Mouse (Mus musculus): Measurements from ENCODE around the gene Chrm2. TPM values are rescaled to one million over a fixed set of nuclear protein-coding genes. Genes with fewer than 3 reads are reported as not detected.
A peak's percentile ranks its signal among the peaks of the same experiment; 100 is the strongest.

Gene Chrm2
- 14.3 and 14.7 TPM in 2 replicates for polyA plus RNA-seq (2015; fragmentation: Nextera tagmentation; extraction: Ambion mirVana)

- Histone ChIP-seq H3K9ac (peak within 1 kb of the TSS; percentile 63), H3K27me3 (peaks cover 8% of the 10 kb centered on the region; the same call in 1 of the 2 replicates), H3K4me1 (replicated peaks) (peaks cover 25% of the 10 kb centered on the region), H3K27ac (peak within 1 kb of the TSS; percentile 46), H3K4me3 (peak within 1 kb of the TSS; percentile 64), H3K4me2 (peak within 1 kb of the TSS; percentile 76), H3K9me3 (replicated peaks) (no peaks in the 10 kb centered on the region), H3K36me3 (no peaks in the 10 kb centered on the region)
- no peak for ATAC-seq (replicated peaks; ENCODE audit: insufficient number of reproducible peaks, insufficient read depth, low FRiP score, low read depth)
- 2% methylated on average over 30 of the region's 30 CpGs for WGBS
Observed at GRCm38 (mm10) chr6:36387612-36388400, at the start of gene Chrm2. Chrm2 (plus strand) TSS chr6:36388084.

GRCm38 (mm10) chr6:36373983-36374382 lies 13.9 kb upstream of the Chrm2 start:
- Histone ChIP-seq H3K27ac (no peak overlapping the region), H3K27me3 (no peaks in the 10 kb centered on the region), H3K9ac (no peak overlapping the region), H3K4me2 (no peak overlapping the region), H3K9me3 (replicated peaks) (no peaks in the 10 kb centered on the region), H3K4me1 (replicated peaks) (no peaks in the 10 kb centered on the region), H3K4me3 (no peak overlapping the region), H3K36me3 (no peaks in the 10 kb centered on the region)
- no peak for ATAC-seq (replicated peaks; ENCODE audit: insufficient number of reproducible peaks, insufficient read depth, low FRiP score, low read depth)
- WGBS = 66% methylated on average over 2 of the region's 2 CpGs

- ATAC-seq (replicated peaks; ENCODE audit: insufficient number of reproducible peaks, insufficient read depth, low FRiP score, low read depth) = no peak
- H3K4me2 ChIP-seq = no peak overlapping the region
- no peak overlapping the region for H3K27ac ChIP-seq
- H3K4me3 ChIP-seq = no peak overlapping the region
- no peaks in the 10 kb centered on the region for H3K27me3 ChIP-seq
- H3K36me3 ChIP-seq = no peaks in the 10 kb centered on the region
- H3K4me1 ChIP-seq (replicated peaks) = no peaks in the 10 kb centered on the region
- no peaks in the 10 kb centered on the region for H3K9me3 ChIP-seq (replicated peaks)
- H3K9ac ChIP-seq = no peak overlapping the region
- 49% methylated on average over 4 of the region's 4 CpGs for WGBS
Observed at GRCm38 (mm10) chr6:36377936-36378335, 9.9 kb upstream of the Chrm2 start.

- Histone ChIP-seq H3K4me1 (replicated peaks) (0 out of 2 replicates have a peak, but pooled peaks cover 2% of the 10 kb centered on the region), H3K4me2 (no peak overlapping the region), H3K9ac (no peak overlapping the region), H3K27ac (no peak overlapping the region), H3K27me3 (peaks cover 5% of the 10 kb centered on the region; the same call in 1 of the 2 replicates), H3K9me3 (replicated peaks) (no peaks in the 10 kb centered on the region), H3K36me3 (no peaks in the 10 kb centered on the region), H3K4me3 (no peak overlapping the region)
- 58% methylated on average over 3 of the region's 3 CpGs for WGBS
- ATAC-seq (replicated peaks; ENCODE audit: insufficient number of reproducible peaks, insufficient read depth, low FRiP score, low read depth) = no peak
Observed at GRCm38 (mm10) chr6:36384102-36384501, 3.8 kb upstream of the Chrm2 start.

- Histone ChIP-seq H3K4me3 (peak overlapping the region; percentile 64), H3K9me3 (replicated peaks) (no peaks in the 10 kb centered on the region), H3K4me2 (peak overlapping the region; percentile 76), H3K4me1 (replicated peaks) (peaks cover 28% of the 10 kb centered on the region), H3K27me3 (peaks cover 8% of the 10 kb centered on the region; the same call in 1 of the 2 replicates), H3K27ac (peak overlapping the region; percentile 46), H3K36me3 (no peaks in the 10 kb centered on the region), H3K9ac (peak overlapping the region; percentile 63)
- under 1% methylated on average over 36 of the region's 36 CpGs for WGBS
- ATAC-seq (replicated peaks; ENCODE audit: insufficient number of reproducible peaks, insufficient read depth, low FRiP score, low read depth) = peak; percentile 41
Observed at GRCm38 (mm10) chr6:36388401-36389259, 746 bp downstream of the Chrm2 start.

GRCm38 (mm10) chr6:36389260-36389965 lies 1.5 kb downstream of the Chrm2 start:
- peak overlapping the region; percentile 46 for H3K27ac ChIP-seq
- WGBS = 30% methylated on average over 20 of the region's 20 CpGs

GRCm38 (mm10) chr6:36393705-36394104 lies 5.8 kb downstream of the Chrm2 start:
- no peak overlapping the region for H3K4me2 ChIP-seq
- ATAC-seq (replicated peaks; ENCODE audit: insufficient number of reproducible peaks, insufficient read depth, low FRiP score, low read depth) = no peak
- 59% methylated on average over 4 of the region's 4 CpGs for WGBS
- H3K27me3 ChIP-seq = peaks cover 7% of the 10 kb centered on the region; the same call in 1 of the 2 replicates
- no peak overlapping the region for H3K4me3 ChIP-seq
- no peak overlapping the region for H3K9ac ChIP-seq
- no peak overlapping the region for H3K27ac ChIP-seq
- H3K4me1 ChIP-seq (replicated peaks) = peaks cover 39% of the 10 kb centered on the region
- H3K36me3 ChIP-seq = no peaks in the 10 kb centered on the region
- no peaks in the 10 kb centered on the region for H3K9me3 ChIP-seq (replicated peaks)

More at GRCm38 (mm10) chr6:36389260-36389965, 1.5 kb downstream of the Chrm2 start:
- H3K36me3 ChIP-seq = no peaks in the 10 kb centered on the region
- peaks cover 8% of the 10 kb centered on the region; the same call in 1 of the 2 replicates for H3K27me3 ChIP-seq
- no peaks in the 10 kb centered on the region for H3K9me3 ChIP-seq (replicated peaks)
- H3K9ac ChIP-seq = peak overlapping the region; percentile 63
- H3K4me2 ChIP-seq = peak overlapping the region; percentile 76
- H3K4me1 ChIP-seq (replicated peaks) = peaks cover 29% of the 10 kb centered on the region
- peak overlapping the region; percentile 64 for H3K4me3 ChIP-seq
- ATAC-seq (replicated peaks; ENCODE audit: insufficient number of reproducible peaks, insufficient read depth, low FRiP score, low read depth) = peak; percentile 13; the same call in 1 of the 2 replicates

GRCm38 (mm10) chr6:36405139-36405538 lies 17.3 kb downstream of the Chrm2 start:
- Histone ChIP-seq H3K9ac (0 out of 2 replicates have a peak overlapping the region, but pooled peaks have one; percentile 17), H3K4me3 (no peak overlapping the region), H3K36me3 (no peaks in the 10 kb centered on the region), H3K9me3 (replicated peaks) (no peaks in the 10 kb centered on the region), H3K27me3 (no peaks in the 10 kb centered on the region), H3K4me1 (replicated peaks) (peaks cover 20% of the 10 kb centered on the region), H3K4me2 (no peak overlapping the region), H3K27ac (peak overlapping the region; percentile 91)
- WGBS = 15% methylated on average over 5 of the region's 5 CpGs
- peak; percentile 91 for ATAC-seq (replicated peaks; ENCODE audit: insufficient number of reproducible peaks, insufficient read depth, low FRiP score, low read depth)

- ATAC-seq (replicated peaks; ENCODE audit: insufficient number of reproducible peaks, insufficient read depth, low FRiP score, low read depth) = no peak
- H3K36me3 ChIP-seq = no peaks in the 10 kb centered on the region
- H3K4me2 ChIP-seq = no peak overlapping the region
- no peak overlapping the region for H3K27ac ChIP-seq
- H3K27me3 ChIP-seq = no peaks in the 10 kb centered on the region
- no peak overlapping the region for H3K9ac ChIP-seq
- peaks cover 18% of the 10 kb centered on the region for H3K4me1 ChIP-seq (replicated peaks)
- no peaks in the 10 kb centered on the region for H3K9me3 ChIP-seq (replicated peaks)
- no peak overlapping the region for H3K4me3 ChIP-seq
Observed at GRCm38 (mm10) chr6:36409016-36409415, 21.1 kb downstream of the Chrm2 start.

GRCm38 (mm10) chr6:36410057-36410456 lies 22.2 kb downstream of the Chrm2 start:
- Histone ChIP-seq H3K36me3 (no peaks in the 10 kb centered on the region), H3K27me3 (no peaks in the 10 kb centered on the region), H3K9me3 (replicated peaks) (no peaks in the 10 kb centered on the region), H3K4me1 (replicated peaks) (peaks cover 13% of the 10 kb centered on the region), H3K4me3 (no peak overlapping the region), H3K27ac (no peak overlapping the region), H3K9ac (no peak overlapping the region), H3K4me2 (no peak overlapping the region)
- no peak for ATAC-seq (replicated peaks; ENCODE audit: insufficient number of reproducible peaks, insufficient read depth, low FRiP score, low read depth)
- 85% methylated on average over 2 of the region's 2 CpGs for WGBS

GRCm38 (mm10) chr6:36419716-36420115 lies 31.8 kb downstream of the Chrm2 start:
- H3K36me3 ChIP-seq = no peaks in the 10 kb centered on the region
- H3K4me2 ChIP-seq = no peak overlapping the region
- no peaks in the 10 kb centered on the region for H3K27me3 ChIP-seq
- ATAC-seq (replicated peaks; ENCODE audit: insufficient number of reproducible peaks, insufficient read depth, low FRiP score, low read depth) = no peak
- no peak overlapping the region for H3K9ac ChIP-seq
- H3K27ac ChIP-seq = no peak overlapping the region
- H3K4me3 ChIP-seq = no peak overlapping the region
- WGBS = 26% methylated on average over 2 of the region's 2 CpGs
- no peaks in the 10 kb centered on the region for H3K9me3 ChIP-seq (replicated peaks)
- H3K4me1 ChIP-seq (replicated peaks) = 0 out of 2 replicates have a peak, but pooled peaks cover 5% of the 10 kb centered on the region

Data from heart, embryonic 15.5 days (tissue).